Mouse (Mus musculus) heart, embryonic 11.5 days (tissue): ENCODE data around the gene Nubp1. TPM values are rescaled to one million over a fixed set of nuclear protein-coding genes. Genes with fewer than 3 reads are reported as not detected.
A peak's percentile ranks its signal among the peaks of the same experiment; 100 is the strongest.

Experiments
- ATAC-seq: fragments of 200-750 bp; cut with Nextera tagmentation; replicated peaks from 2 replicates; pipeline ENCODE4 v1.8.0; 2017; ENCODE audit warnings: moderate library complexity; ENCODE audit not compliant: insufficient number of reproducible peaks, low FRiP score, low TSS enrichment
- H3K27ac ChIP-seq: fragments of 300-500 bp; sonication (generic); 2 replicates; pipeline ENCODE4 v1.5.1; 2014; ENCODE audit warnings: mild to moderate bottlenecking, low read depth, low read length
- H3K27me3 ChIP-seq: fragments of 300-500 bp; sonication (generic); 2 replicates; pipeline ENCODE4 v1.6.1; 2014; ENCODE audit warnings: mild to moderate bottlenecking, low read length, mixed read lengths; ENCODE audit not compliant: control insufficient read depth, insufficient read depth
- H3K36me3 ChIP-seq: fragments of 300-500 bp; sonication (generic); 2 replicates; pipeline ENCODE4 v1.6.1; 2014; ENCODE audit warnings: mild to moderate bottlenecking, low read length, moderate library complexity, mixed read lengths; ENCODE audit not compliant: control insufficient read depth, insufficient read depth
- H3K4me1 ChIP-seq: fragments of 300-500 bp; sonication (generic); 2 replicates; pipeline ENCODE4 v1.6.1; 2014; ENCODE audit warnings: low read length; ENCODE audit not compliant: control insufficient read depth, insufficient read depth
- H3K4me2 ChIP-seq: fragments of 300-500 bp; sonication (generic); 2 replicates; pipeline ENCODE4 v1.6.1; 2014; ENCODE audit warnings: mild to moderate bottlenecking, moderate library complexity
- H3K4me3 ChIP-seq: fragments of 300-500 bp; sonication (generic); 2 replicates; pipeline ENCODE4 v1.5.1; 2014; ENCODE audit warnings: low read depth, low read length
- H3K9ac ChIP-seq: fragments of 300-500 bp; sonication (generic); 2 replicates; pipeline ENCODE4 v1.6.1; 2014; ENCODE audit warnings: mild to moderate bottlenecking, low read depth, low read length, moderate library complexity
- H3K9me3 ChIP-seq: fragments of 300-500 bp; sonication (generic); replicated peaks from 2 replicates; pipeline ENCODE4 v1.6.1; 2016; ENCODE audit warnings: low read length; ENCODE audit not compliant: control insufficient read depth
- WGBS: fragments of 180-500 bp; shearing (Covaris S2); extraction: QIAGEN DNeasy Blood & Tissue Kit; methylation state at CpG from one replicate; pipeline ENCODE4 v1.1.7; 2014; ENCODE audit not compliant: insufficient replicate concordance; 5-methylcytosine and 5-hydroxymethylcytosine counted together
- polyA plus RNA-seq: library from polyadenylated mRNA; unstranded; fragments of >200 nt; fragmentation: Nextera tagmentation; extraction: Ambion mirVana; gene quantifications from 2 replicates; pipeline ENCODE4 v1.2.1, GENCODE M21; 2014

Gene Nubp1
- polyA plus RNA-seq, 1 experiment from 2014 or later: 49.8 TPM

GRCm38 (mm10) chr16:10394699-10395540 lies 16.8 kb upstream of the Nubp1 start, which contains the start of gene Tekt5:
Gene Tekt5, minus strand, starts transcription at chr16:10395490.
- Histone ChIP-seq H3K9ac (peak within 1 kb of the TSS; percentile 56; the same call in 1 of the 2 replicates), H3K4me2 (peak within 1 kb of the TSS; percentile 52), H3K4me3 (peak within 1 kb of the TSS; percentile 40), H3K4me1 (no peaks in the 10 kb centered on the region), H3K27ac (no peak within 1 kb of the TSS), H3K36me3 (no peaks in the 10 kb centered on the region), H3K27me3 (peaks cover 8% of the 10 kb centered on the region), H3K9me3 (no peaks in the 10 kb centered on the region)
- WGBS: 8% methylated on average over 37 of the region's 37 CpGs
- ATAC-seq: no peak; the same call in 1 of the 2 replicates

- H3K9me3 ChIP-seq: no peaks in the 10 kb centered on the region
- H3K9ac ChIP-seq: no peak overlapping the region
- 60% methylated on average over 5 of the region's 5 CpGs for WGBS
- H3K4me3 ChIP-seq: no peak overlapping the region
- H3K4me1 ChIP-seq: no peaks in the 10 kb centered on the region
- no peaks in the 10 kb centered on the region for H3K36me3 ChIP-seq
- no peak for ATAC-seq
- peaks cover 8% of the 10 kb centered on the region for H3K27me3 ChIP-seq
- no peak overlapping the region for H3K4me2 ChIP-seq
- H3K27ac ChIP-seq: no peak overlapping the region
These were observed 13.0 kb upstream of the Nubp1 start for GRCm38 (mm10) chr16:10398755-10399154.

GRCm38 (mm10) chr16:10399160-10399559 lies 12.6 kb upstream of the Nubp1 start:
- Histone ChIP-seq H3K4me3 (no peak overlapping the region), H3K9ac (no peak overlapping the region), H3K9me3 (no peaks in the 10 kb centered on the region), H3K36me3 (no peaks in the 10 kb centered on the region), H3K4me1 (no peaks in the 10 kb centered on the region), H3K27me3 (peaks cover 6% of the 10 kb centered on the region), H3K4me2 (no peak overlapping the region), H3K27ac (no peak overlapping the region)
- 30% methylated on average over 7 of the region's 7 CpGs for WGBS
- ATAC-seq: no peak

GRCm38 (mm10) chr16:10415976-10416375 lies 4.2 kb downstream of the Nubp1 start:
- peaks cover 12% of the 10 kb centered on the region for H3K36me3 ChIP-seq
- H3K27ac ChIP-seq: no peak overlapping the region
- no peak overlapping the region for H3K4me3 ChIP-seq
- WGBS: 77% methylated on average over 6 of the region's 6 CpGs
- no peaks in the 10 kb centered on the region for H3K27me3 ChIP-seq
- H3K9me3 ChIP-seq: no peaks in the 10 kb centered on the region
- H3K4me2 ChIP-seq: no peak overlapping the region
- H3K4me1 ChIP-seq: peaks cover 6% of the 10 kb centered on the region; the same call in 1 of the 2 replicates
- ATAC-seq: no peak
- no peak overlapping the region for H3K9ac ChIP-seq

GRCm38 (mm10) chr16:10416866-10417265 lies 5.1 kb downstream of the Nubp1 start:
- Histone ChIP-seq H3K9ac (no peak overlapping the region), H3K4me1 (peaks cover 6% of the 10 kb centered on the region; the same call in 1 of the 2 replicates), H3K36me3 (peaks cover 16% of the 10 kb centered on the region), H3K27me3 (no peaks in the 10 kb centered on the region), H3K27ac (no peak overlapping the region), H3K4me2 (no peak overlapping the region), H3K4me3 (no peak overlapping the region), H3K9me3 (no peaks in the 10 kb centered on the region)
- WGBS: 95% methylated on average over 4 of the region's 4 CpGs
- ATAC-seq: no peak

- no peak overlapping the region for H3K27ac ChIP-seq
- no peak overlapping the region for H3K4me2 ChIP-seq
- 91% methylated on average over 9 of the region's 9 CpGs for WGBS
- no peaks in the 10 kb centered on the region for H3K9me3 ChIP-seq
- ATAC-seq: no peak
- no peaks in the 10 kb centered on the region for H3K27me3 ChIP-seq
- H3K36me3 ChIP-seq: peaks cover 20% of the 10 kb centered on the region
- no peak overlapping the region for H3K9ac ChIP-seq
- no peaks in the 10 kb centered on the region; the same call in 1 of the 2 replicates for H3K4me1 ChIP-seq
- no peak overlapping the region for H3K4me3 ChIP-seq
These were observed 6.0 kb downstream of the Nubp1 start for GRCm38 (mm10) chr16:10417723-10418259.

- no peak overlapping the region for H3K27ac ChIP-seq
- WGBS: 89% methylated on average over 9 of the region's 9 CpGs
- no peak for ATAC-seq
- no peaks in the 10 kb centered on the region for H3K27me3 ChIP-seq
- no peaks in the 10 kb centered on the region for H3K9me3 ChIP-seq
- no peaks in the 10 kb centered on the region for H3K4me1 ChIP-seq
- H3K4me3 ChIP-seq: no peak overlapping the region
- no peak overlapping the region for H3K9ac ChIP-seq
- H3K36me3 ChIP-seq: peaks cover 31% of the 10 kb centered on the region
- H3K4me2 ChIP-seq: no peak overlapping the region
These were observed 8.8 kb downstream of the Nubp1 start for GRCm38 (mm10) chr16:10420447-10421054.

- H3K27ac ChIP-seq: no peak overlapping the region
- no peaks in the 10 kb centered on the region for H3K4me1 ChIP-seq
- no peak overlapping the region for H3K4me2 ChIP-seq
- WGBS: 75% methylated on average over 1 of the region's 1 CpGs
- H3K9ac ChIP-seq: no peak overlapping the region
- H3K27me3 ChIP-seq: no peaks in the 10 kb centered on the region
- H3K9me3 ChIP-seq: no peaks in the 10 kb centered on the region
- no peaks in the 10 kb centered on the region for H3K36me3 ChIP-seq
- no peak for ATAC-seq
- no peak overlapping the region for H3K4me3 ChIP-seq
These were observed 20.2 kb downstream of the Nubp1 start for GRCm38 (mm10) chr16:10431911-10432310.
